Mouse (Mus musculus): ENCODE results near the gene Ctr9. TPM values are rescaled to one million over a fixed set of nuclear protein-coding genes. Genes with fewer than 3 reads are reported as not detected.
A peak's percentile ranks its signal among the peaks of the same experiment; 100 is the strongest.

The Ctr9 gene
- polyA plus RNA-seq, 1 experiment, result 9.1 TPM

DNA sequence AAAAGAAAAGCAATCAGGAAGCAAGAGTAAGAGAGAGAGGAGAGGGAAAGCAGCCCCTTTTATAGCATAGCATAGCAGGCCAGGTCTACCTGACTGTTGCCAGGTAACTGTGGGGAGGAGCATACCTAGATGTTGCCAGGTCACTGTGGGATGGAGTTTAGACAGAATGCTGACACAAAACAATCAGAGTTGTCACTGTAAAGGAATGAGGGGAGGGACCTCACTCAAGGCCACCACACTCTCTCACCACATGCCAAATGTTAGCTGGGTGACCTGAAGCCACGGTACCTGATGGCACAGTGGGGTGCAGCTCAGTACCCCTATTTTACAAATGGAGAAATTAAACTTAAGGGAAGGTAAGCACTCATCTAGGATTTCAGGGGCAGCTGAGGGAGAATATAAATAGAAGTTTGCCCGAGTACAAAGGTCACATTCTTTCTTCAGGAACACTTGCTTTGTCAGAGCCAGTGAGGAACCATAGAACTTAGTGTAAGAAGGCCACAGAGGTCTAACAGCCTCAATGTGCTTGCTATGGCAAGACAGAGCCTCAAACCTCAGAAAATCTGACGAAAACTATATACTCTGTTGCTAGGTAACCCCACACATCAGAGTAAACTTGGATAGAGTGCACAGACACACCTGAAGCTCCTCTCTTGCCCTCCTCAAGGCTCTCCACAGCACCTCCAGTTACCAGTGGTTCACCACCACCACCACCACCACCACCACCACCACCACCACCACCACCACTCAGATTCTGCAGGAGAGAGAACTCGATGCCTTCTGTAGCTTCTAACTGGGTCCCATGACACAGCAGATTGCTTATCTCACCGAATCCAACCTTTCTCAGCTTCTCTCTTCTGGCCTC lies 38.2 kb upstream of the Ctr9 start:
- no peak for DNase-seq
- TF ChIP-seq CTCF (IDR thresholded peaks at IDR 0.05; ENCODE audit: insufficient read depth, low read length) (no peak), POLR2A (IDR thresholded peaks at IDR 0.05; ENCODE audit: borderline replicate concordance, extremely low read depth, low read depth, low read length) (no peak)
- Histone ChIP-seq H3K4me1 (ENCODE audit: control insufficient read depth, insufficient read depth, low read length) (peaks cover 4% of the 10 kb centered on the region; the same call in 1 of the 2 replicates), H3K4me3 (replicated peaks; ENCODE audit: extremely low read depth, low read depth, low read length) (no peak overlapping the region)
- WGBS, result 61% methylated on average over 5 of the region's 5 CpGs

DNA sequence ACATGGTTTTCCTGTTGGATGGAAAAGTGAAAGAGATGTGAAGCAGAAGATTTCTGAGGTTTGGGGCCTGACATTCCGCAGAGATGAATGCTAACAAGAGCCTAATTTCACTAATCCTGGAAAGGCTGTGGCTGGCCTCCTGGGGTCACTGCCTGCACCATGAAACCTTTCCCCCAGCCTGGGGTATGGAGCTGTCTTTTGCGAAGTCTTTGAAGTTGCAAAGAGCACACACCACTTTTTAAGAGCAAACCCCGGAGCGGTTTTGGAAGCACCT lies 37.6 kb upstream of the Ctr9 start:
- DNase-seq, result no peak
- 75% methylated on average over 4 of the region's 4 CpGs for WGBS
- Histone ChIP-seq H3K4me1 (ENCODE audit: control insufficient read depth, insufficient read depth, low read length) (peaks cover 4% of the 10 kb centered on the region), H3K4me3 (replicated peaks; ENCODE audit: extremely low read depth, low read depth, low read length) (no peak overlapping the region)
- TF ChIP-seq CTCF (IDR thresholded peaks at IDR 0.05; ENCODE audit: insufficient read depth, low read length) (no peak), POLR2A (IDR thresholded peaks at IDR 0.05; ENCODE audit: borderline replicate concordance, extremely low read depth, low read depth, low read length) (no peak)

- WGBS, result 60% methylated on average over 15 of the region's 15 CpGs
- no peak overlapping the region for H3K4me3 ChIP-seq (replicated peaks; ENCODE audit: extremely low read depth, low read depth, low read length)
- no peak for TF ChIP-seq CTCF (IDR thresholded peaks at IDR 0.05; ENCODE audit: insufficient read depth, low read length)
- no peak for TF ChIP-seq POLR2A (IDR thresholded peaks at IDR 0.05; ENCODE audit: borderline replicate concordance, extremely low read depth, low read depth, low read length)
- DNase-seq, result no peak
- peaks cover 7% of the 10 kb centered on the region for H3K4me1 ChIP-seq (ENCODE audit: control insufficient read depth, insufficient read depth, low read length)
Observed at GRCm38 (mm10) chr7:110998887-110999827, 29.6 kb upstream of the Ctr9 start.

DNA sequence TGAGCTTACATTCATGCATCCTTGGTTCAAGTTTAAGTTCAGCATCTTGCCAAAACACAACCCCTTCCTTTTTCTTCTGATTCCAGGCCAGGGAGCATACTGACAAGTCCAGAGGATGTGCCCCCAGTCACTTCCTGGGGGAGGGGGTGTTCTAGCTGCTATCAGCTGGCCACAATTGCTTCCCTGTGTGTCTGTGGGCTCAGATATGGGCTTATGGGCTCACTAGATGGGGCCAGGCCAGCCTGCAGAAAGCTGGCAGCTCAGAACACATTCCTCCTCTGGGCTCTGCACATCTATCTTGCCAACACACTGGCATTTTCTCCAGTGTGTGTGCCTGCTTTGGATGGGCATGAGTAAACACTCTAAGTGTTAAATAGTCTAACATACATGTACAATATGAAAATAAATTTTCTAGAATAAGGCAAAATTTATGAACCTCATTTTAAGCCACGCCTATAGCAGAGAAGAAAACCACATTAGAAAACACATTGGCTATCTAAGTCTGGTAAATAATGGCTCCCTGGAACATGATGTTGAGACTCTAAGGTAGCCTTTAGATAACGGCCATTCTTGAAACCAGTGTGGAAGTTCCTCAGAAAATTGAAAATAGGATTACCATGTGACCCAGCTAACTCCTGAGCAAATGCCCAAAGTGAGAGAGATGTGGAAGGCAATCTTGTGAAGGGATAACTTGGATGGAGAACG lies 24.5 kb upstream of the Ctr9 start:
- Histone ChIP-seq H3K4me3 (replicated peaks; ENCODE audit: extremely low read depth, low read depth, low read length) (no peak overlapping the region), H3K4me1 (ENCODE audit: control insufficient read depth, insufficient read depth, low read length) (no peaks in the 10 kb centered on the region)
- no peak for TF ChIP-seq POLR2A (IDR thresholded peaks at IDR 0.05; ENCODE audit: borderline replicate concordance, extremely low read depth, low read depth, low read length)
- TF ChIP-seq CTCF (IDR thresholded peaks at IDR 0.05; ENCODE audit: insufficient read depth, low read length), result no peak
- WGBS, result 86% methylated on average over 3 of the region's 3 CpGs
- no peak for DNase-seq

GRCm38 (mm10) chr7:111014039-111014605 lies 14.6 kb upstream of the Ctr9 start:
- DNase-seq, result no peak
- TF ChIP-seq CTCF (IDR thresholded peaks at IDR 0.05; ENCODE audit: insufficient read depth, low read length) (no peak), POLR2A (IDR thresholded peaks at IDR 0.05; ENCODE audit: borderline replicate concordance, extremely low read depth, low read depth, low read length) (no peak)
- H3K4me3 ChIP-seq (replicated peaks; ENCODE audit: extremely low read depth, low read depth, low read length), result no peak overlapping the region
- no peaks in the 10 kb centered on the region for H3K4me1 ChIP-seq (ENCODE audit: control insufficient read depth, insufficient read depth, low read length)
- 65% methylated on average over 7 of the region's 7 CpGs for whole genome bisulfite sequencing

DNA sequence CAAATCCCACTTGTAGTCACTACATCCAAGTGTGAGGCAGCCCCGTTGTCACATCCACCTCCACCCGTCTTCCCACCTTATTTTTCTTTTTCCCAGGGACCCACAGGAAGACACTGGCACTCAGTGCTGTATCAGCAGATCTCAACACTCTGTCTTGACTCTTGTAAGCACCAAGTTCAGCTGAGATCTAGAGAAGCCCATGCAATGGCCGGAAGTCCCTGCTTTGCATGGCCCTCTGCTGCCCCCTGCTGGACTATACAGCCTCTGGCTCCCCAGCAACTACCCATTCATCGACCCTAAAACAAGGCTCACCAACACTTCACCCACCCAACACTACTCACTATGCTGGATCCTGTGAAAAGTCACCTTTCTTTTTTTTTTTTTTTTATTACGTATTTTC lies 13.9 kb upstream of the Ctr9 start:
- Histone ChIP-seq H3K4me3 (replicated peaks; ENCODE audit: extremely low read depth, low read depth, low read length) (no peak overlapping the region), H3K4me1 (ENCODE audit: control insufficient read depth, insufficient read depth, low read length) (no peaks in the 10 kb centered on the region)
- 12% methylated on average over 5 of the region's 5 CpGs for WGBS
- peak; percentile 83 for DNase-seq
- peak; percentile 92 for TF ChIP-seq CTCF (IDR thresholded peaks at IDR 0.05; ENCODE audit: insufficient read depth, low read length)
- TF ChIP-seq POLR2A (IDR thresholded peaks at IDR 0.05; ENCODE audit: borderline replicate concordance, extremely low read depth, low read depth, low read length), result no peak

GRCm38 (mm10) chr7:111015731-111016130 lies 13.0 kb upstream of the Ctr9 start:
- 81% methylated on average over 5 of the region's 5 CpGs for WGBS
- TF ChIP-seq POLR2A (IDR thresholded peaks at IDR 0.05; ENCODE audit: borderline replicate concordance, extremely low read depth, low read depth, low read length) (no peak), CTCF (IDR thresholded peaks at IDR 0.05; ENCODE audit: insufficient read depth, low read length) (no peak)
- H3K4me3 ChIP-seq (replicated peaks; ENCODE audit: extremely low read depth, low read depth, low read length), result no peak overlapping the region
- DNase-seq, result no peak
- H3K4me1 ChIP-seq (ENCODE audit: control insufficient read depth, insufficient read depth, low read length), result no peaks in the 10 kb centered on the region

- DNase-seq, result no peak
- no peaks in the 10 kb centered on the region for H3K4me1 ChIP-seq (ENCODE audit: control insufficient read depth, insufficient read depth, low read length)
- no peak overlapping the region for H3K4me3 ChIP-seq (replicated peaks; ENCODE audit: extremely low read depth, low read depth, low read length)
- 61% methylated on average over 3 of the region's 3 CpGs for WGBS
- TF ChIP-seq CTCF (IDR thresholded peaks at IDR 0.05; ENCODE audit: insufficient read depth, low read length) (no peak), POLR2A (IDR thresholded peaks at IDR 0.05; ENCODE audit: borderline replicate concordance, extremely low read depth, low read depth, low read length) (no peak)
Observed at GRCm38 (mm10) chr7:111016921-111017320, 11.8 kb upstream of the Ctr9 start.

DNA sequence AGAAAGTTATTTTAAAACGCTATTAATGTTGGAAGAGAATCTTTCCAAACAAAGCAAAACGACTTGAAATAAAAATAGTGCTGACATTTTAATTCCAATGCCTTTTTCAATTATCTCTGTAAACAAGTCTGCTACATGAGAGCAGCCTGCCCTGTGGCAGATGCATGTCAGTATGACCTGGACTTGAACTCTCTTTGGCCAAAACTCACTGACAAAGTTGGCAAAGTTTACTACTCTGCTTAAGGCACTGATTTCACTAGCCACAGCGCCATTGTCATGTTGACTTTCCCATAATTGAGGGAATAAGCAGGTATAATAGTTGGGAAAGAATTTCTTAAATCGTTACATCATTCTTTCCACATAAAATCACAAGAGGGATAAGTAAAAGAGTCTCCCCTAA lies 7.9 kb upstream of the Ctr9 start:
- TF ChIP-seq POLR2A (IDR thresholded peaks at IDR 0.05; ENCODE audit: borderline replicate concordance, extremely low read depth, low read depth, low read length), result no peak
- no peak for TF ChIP-seq CTCF (IDR thresholded peaks at IDR 0.05; ENCODE audit: insufficient read depth, low read length)
- WGBS, result 48% methylated on average over 4 of the region's 4 CpGs
- H3K4me3 ChIP-seq (replicated peaks; ENCODE audit: extremely low read depth, low read depth, low read length), result no peak overlapping the region
- H3K4me1 ChIP-seq (ENCODE audit: control insufficient read depth, insufficient read depth, low read length), result 0 out of 2 replicates have a peak, but pooled peaks cover 2% of the 10 kb centered on the region
- DNase-seq, result no peak

Data from lung, adult 2 months (tissue).